Mouse (Mus musculus) limb, embryonic 14.5 days (tissue): ENCODE measurements around the gene Ccdc173. TPM values are rescaled to one million over a fixed set of nuclear protein-coding genes. Genes with fewer than 3 reads are reported as not detected.

ENCODE experiments used
- ATAC-seq: fragments of 200-750 bp; cut with Nextera tagmentation; 2 replicates; pipeline ENCODE4 v1.8.0; 2017; ENCODE audit warnings: low read depth, moderate number of reproducible peaks, moderate TSS enrichment; ENCODE audit not compliant: low FRiP score
- DNase-seq: peaks from one replicate; pipeline ENCODE4 v3.0.0-alpha.2; 2015; ENCODE audit warnings: low spot score
- H3K27ac ChIP-seq: fragments of 300-500 bp; sonication (generic); replicated peaks from 2 replicates; pipeline ENCODE4 v1.5.1; 2014; ENCODE audit warnings: low read depth, mild to moderate bottlenecking, low read length, moderate library complexity, mixed read lengths
- H3K27me3 ChIP-seq: fragments of 300-500 bp; sonication (generic); 2 replicates; pipeline ENCODE4 v1.6.1; 2014; ENCODE audit warnings: low read length, mixed read lengths; ENCODE audit not compliant: control insufficient read depth, insufficient read depth
- H3K36me3 ChIP-seq: fragments of 300-500 bp; sonication (generic); 2 replicates; pipeline ENCODE4 v1.6.1; 2014; ENCODE audit warnings: mild to moderate bottlenecking, low read length, moderate library complexity, mixed read lengths; ENCODE audit not compliant: control insufficient read depth, insufficient read depth
- H3K4me1 ChIP-seq: fragments of 300-500 bp; sonication (generic); 2 replicates; pipeline ENCODE4 v1.6.1; 2014; ENCODE audit warnings: antibody characterized with exemption, low read length, mixed read lengths; ENCODE audit not compliant: control insufficient read depth, insufficient read depth
- H3K4me2 ChIP-seq: fragments of 300-500 bp; sonication (generic); replicated peaks from 2 replicates; pipeline ENCODE4 v1.6.1; 2014; ENCODE audit warnings: low read depth, mild to moderate bottlenecking, low read length, moderate library complexity; ENCODE audit not compliant: severe bottlenecking
- H3K4me3 ChIP-seq: fragments of 300-500 bp; sonication (generic); replicated peaks from 2 replicates; pipeline ENCODE4 v1.5.1; 2014; ENCODE audit warnings: low read length
- H3K9ac ChIP-seq: fragments of 300-500 bp; sonication (generic); 2 replicates; pipeline ENCODE4 v1.6.1; 2014; ENCODE audit warnings: mild to moderate bottlenecking, low read depth, low read length, moderate library complexity; ENCODE audit not compliant: severe bottlenecking
- H3K9me3 ChIP-seq: fragments of 300-500 bp; sonication (generic); 2 replicates; pipeline ENCODE4 v1.6.1; 2016; ENCODE audit warnings: low read length; ENCODE audit not compliant: control insufficient read depth
- POLR2A ChIP-seq: fragments of 200-500 bp; IDR thresholded peaks from 2 replicates; pipeline ENCODE4 v1.8.0; 2012; ENCODE audit warnings: inconsistent platforms, mild to moderate bottlenecking, moderate library complexity, borderline replicate concordance; ENCODE audit not compliant: insufficient read depth, insufficient read length; ENCODE audit errors: extremely low read depth
- WGBS: fragments of 180-500 bp; shearing (Covaris S2); extraction: QIAGEN DNeasy Blood & Tissue Kit; methylation state at CpG from one replicate; pipeline ENCODE4 v1.1.7; 2014; 5-methylcytosine and 5-hydroxymethylcytosine counted together
- polyA plus RNA-seq, 2 experiments: library from polyadenylated mRNA; depleted of rRNA in 1 of 2; stranded (reverse) in 1 of 2; unstranded in 1 of 2; fragments of >200 nt; fragmentation: Nextera tagmentation in 1 of 2; extraction: Ambion mirVana in 1 of 2; gene quantifications; 2 replicates each; pipeline versions ENCODE4 v1.2.1 to v1.2.3; 2012 to 2014

Ccdc173 gene
- polyA plus RNA-seq, 2 experiments: 2.0 to 2.5 TPM

DNA sequence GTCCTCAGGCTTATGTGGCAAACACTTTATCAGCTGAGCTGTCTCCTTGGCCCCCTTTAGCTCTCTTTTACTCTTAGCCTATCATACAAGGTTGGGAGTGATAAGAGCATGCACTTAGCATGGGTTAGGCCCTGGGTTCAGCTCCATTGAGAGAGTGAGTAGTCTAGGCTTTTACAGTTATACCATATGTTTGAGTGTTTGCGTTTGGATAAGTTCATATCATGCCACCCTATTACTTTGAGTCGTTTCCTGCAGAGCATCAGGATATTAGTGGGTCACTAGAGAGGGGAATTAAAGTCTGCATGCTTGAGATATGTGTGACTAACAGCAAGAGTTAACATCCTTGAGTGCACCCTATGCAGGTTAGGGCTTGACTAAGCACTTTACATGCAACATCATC lies 40.3 kb upstream of the Ccdc173 start:
- Histone ChIP-seq H3K4me3 (no peak overlapping the region), H3K27me3 (no peaks in the 10 kb centered on the region), H3K4me2 (no peak overlapping the region), H3K27ac (no peak overlapping the region), H3K9me3 (no peaks in the 10 kb centered on the region), H3K4me1 (no peaks in the 10 kb centered on the region), H3K36me3 (peaks cover 55% of the 10 kb centered on the region), H3K9ac (no peak overlapping the region)
- DNase-seq (no peak), ATAC-seq (no peak)
- 85% methylated on average over 2 of the region's 2 CpGs for WGBS
- no peak for TF ChIP-seq POLR2A

DNA sequence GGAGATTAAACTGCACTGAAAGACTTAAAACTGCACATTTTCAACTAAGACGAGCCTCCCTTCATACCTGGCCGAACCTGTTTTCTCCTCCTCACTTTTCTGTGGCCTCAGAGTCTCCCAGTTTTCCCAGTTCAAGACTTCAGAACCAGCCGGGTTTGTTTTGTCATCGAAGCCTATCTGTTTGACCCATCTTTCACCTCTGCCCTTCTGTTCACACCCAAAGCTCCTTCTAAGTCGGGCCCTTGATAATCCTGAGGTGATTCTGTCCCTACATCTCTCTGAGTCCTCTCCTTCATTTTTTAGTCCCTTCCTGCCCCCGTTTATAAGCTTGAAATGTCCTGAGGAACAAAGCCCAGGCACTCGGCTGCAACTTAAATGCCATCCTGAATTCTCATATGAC lies 38.7 kb upstream of the Ccdc173 start:
- ATAC-seq: no peak
- WGBS: 31% methylated on average over 7 of the region's 7 CpGs
- H3K9me3 ChIP-seq: no peaks in the 10 kb centered on the region
- no peak for TF ChIP-seq POLR2A
- no peaks in the 10 kb centered on the region for H3K27me3 ChIP-seq
- peaks cover 41% of the 10 kb centered on the region for H3K36me3 ChIP-seq
- no peak overlapping the region for H3K27ac ChIP-seq
- no peak overlapping the region for H3K4me3 ChIP-seq
- 0 out of 2 replicates have a peak, but pooled peaks cover 3% of the 10 kb centered on the region for H3K4me1 ChIP-seq
- H3K9ac ChIP-seq: no peak overlapping the region
- no peak overlapping the region for H3K4me2 ChIP-seq
- no peak for DNase-seq

DNA sequence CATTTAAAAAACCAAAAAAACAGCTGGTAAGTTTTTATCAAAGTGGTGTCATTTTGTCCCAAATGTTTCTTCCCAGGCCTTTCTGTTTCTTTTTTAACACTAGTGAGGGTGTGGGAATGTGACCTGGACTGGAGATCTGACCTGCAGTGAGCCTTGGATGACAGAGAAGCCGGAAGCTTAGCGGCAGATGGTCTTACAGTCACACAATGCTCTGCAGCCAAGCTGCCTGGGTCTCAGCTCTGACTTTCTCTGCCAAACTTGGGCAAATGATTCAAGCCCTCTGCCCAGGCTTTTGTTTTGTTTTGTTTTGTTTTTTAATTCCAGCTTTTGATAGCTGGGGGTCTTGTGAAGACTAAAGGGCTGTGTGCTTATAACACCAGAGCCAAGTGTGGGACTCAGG lies 37.0 kb upstream of the Ccdc173 start:
- peaks cover 36% of the 10 kb centered on the region for H3K36me3 ChIP-seq
- peaks cover 7% of the 10 kb centered on the region; the same call in 1 of the 2 replicates for H3K4me1 ChIP-seq
- no peak overlapping the region for H3K27ac ChIP-seq
- no peaks in the 10 kb centered on the region for H3K27me3 ChIP-seq
- ATAC-seq (no peak), DNase-seq (no peak)
- H3K4me2 ChIP-seq: no peak overlapping the region
- WGBS: 85% methylated on average over 2 of the region's 2 CpGs
- TF ChIP-seq POLR2A: no peak
- H3K4me3 ChIP-seq: no peak overlapping the region
- H3K9ac ChIP-seq: no peak overlapping the region
- no peaks in the 10 kb centered on the region for H3K9me3 ChIP-seq

DNA sequence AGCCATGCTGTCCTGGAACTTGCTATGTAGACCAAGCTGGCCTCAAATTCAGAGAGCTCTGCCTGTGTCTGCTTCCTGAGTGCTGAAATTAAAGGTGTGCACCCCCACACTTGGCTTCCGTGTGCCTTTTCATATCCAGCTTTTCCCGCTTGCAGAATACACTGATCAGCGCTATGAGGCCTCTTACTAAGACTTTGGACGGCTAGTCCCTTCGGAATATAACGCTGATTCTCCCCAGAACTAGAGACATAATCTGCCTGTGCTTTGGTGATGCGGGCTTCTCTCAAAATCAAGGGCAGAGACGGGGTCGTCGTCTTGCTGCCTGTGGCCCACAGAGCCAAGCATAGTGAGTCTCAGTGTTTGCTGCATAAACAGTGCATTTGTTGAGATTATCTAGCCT lies 36.5 kb upstream of the Ccdc173 start:
- Histone ChIP-seq H3K36me3 (peaks cover 31% of the 10 kb centered on the region), H3K4me3 (no peak overlapping the region), H3K4me2 (no peak overlapping the region), H3K4me1 (peaks cover 8% of the 10 kb centered on the region; the same call in 1 of the 2 replicates), H3K9me3 (no peaks in the 10 kb centered on the region), H3K9ac (no peak overlapping the region), H3K27me3 (no peaks in the 10 kb centered on the region), H3K27ac (no peak overlapping the region)
- no peak for TF ChIP-seq POLR2A
- WGBS: 86% methylated on average over 10 of the region's 10 CpGs
- no peak for DNase-seq
- ATAC-seq: no peak

DNA sequence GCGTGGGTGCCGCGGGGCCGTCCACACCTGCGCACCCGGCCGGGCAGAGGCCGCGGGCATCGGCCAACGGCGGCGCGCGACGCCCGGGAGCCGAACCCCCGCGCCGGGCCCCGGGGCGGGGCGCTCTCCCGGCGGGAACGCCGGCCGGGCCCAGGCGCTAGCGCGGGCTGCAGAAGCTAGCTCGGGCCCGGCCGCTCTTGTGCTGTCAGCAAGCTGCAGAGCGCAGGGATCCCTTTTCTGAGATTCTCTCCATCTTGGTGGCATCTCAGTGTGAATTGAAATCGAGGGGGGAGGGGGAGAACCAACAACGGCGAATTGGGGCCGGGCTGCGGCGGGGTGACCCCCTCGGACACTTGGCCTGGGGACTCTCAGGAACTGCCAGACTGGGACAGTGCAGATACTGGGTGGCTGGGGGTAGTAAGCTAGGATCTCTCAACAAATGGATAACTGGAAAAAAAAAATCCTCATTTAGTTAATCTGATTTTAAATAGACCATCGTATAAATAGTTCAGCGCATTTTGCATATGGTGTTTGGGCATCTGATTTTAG lies 33.8 kb upstream of the Ccdc173 start:
- Histone ChIP-seq H3K9me3 (no peaks in the 10 kb centered on the region), H3K4me2 (peak overlapping the region; percentile 72), H3K27ac (peak overlapping the region; percentile 96), H3K4me1 (peaks cover 8% of the 10 kb centered on the region; the same call in 1 of the 2 replicates), H3K27me3 (no peaks in the 10 kb centered on the region), H3K9ac (peak overlapping the region; percentile 97), H3K36me3 (peaks cover 18% of the 10 kb centered on the region), H3K4me3 (peak overlapping the region; percentile 82)
- 2% methylated on average over 38 of the region's 45 CpGs for WGBS
- no peak for TF ChIP-seq POLR2A
- ATAC-seq (peak; percentile 77), DNase-seq (peak; percentile 25)
